17 mouse cellular contexts compared by ENCODE assay signal in genomic region chr9:69050856-69051255, GRCm38 (mm10).
"Had no signal": no experiment of that assay in that cellular context is flagged by ENCODE, and none has a peak within 500 bp of the region (broad histone marks: within the 10 kb centered on the region; RNA-seq: fewer than 3 reads in every experiment).

No protein-coding gene starts in this region.

- DNase-seq: retina, postnatal 1 day; right cerebral cortex, adult 18-20 months; right cerebral cortex, postnatal 14 days; right cerebral cortex, postnatal 25 days; right cerebral cortex, postnatal 4 days; spleen, adult 18-20 months; thymus, adult 18-20 months; thymus, adult 2 months; thymus, postnatal 14 days; thymus, postnatal 25 days; thymus, postnatal 36 days; thymus, postnatal 4 days had no signal

- H3K4me3 ChIP-seq: neural tube, embryonic 12.5 days; neural tube, embryonic 13.5 days; neural tube, embryonic 15.5 days; stomach, embryonic 15.5 days had no signal

- H3K27ac ChIP-seq: neural tube, embryonic 12.5 days; neural tube, embryonic 13.5 days; neural tube, embryonic 15.5 days; stomach, embryonic 15.5 days; stomach, postnatal 0 days had no signal
